Mouse (Mus musculus) embryo, embryonic 10.5 days (tissue): ENCODE measurements at regions not wholly inside any gene's neighbourhood (a gene's known extent, or its start where the extent isn't known, plus 50 kb on each side); places are given as distances from the start of the nearest gene placed in this dataset.

ENCODE experiments used
- DNase-seq: peaks from one replicate; pipeline ENCODE4 v3.0.0-alpha.2; 2015; ENCODE audit warnings: low spot score

DNA sequence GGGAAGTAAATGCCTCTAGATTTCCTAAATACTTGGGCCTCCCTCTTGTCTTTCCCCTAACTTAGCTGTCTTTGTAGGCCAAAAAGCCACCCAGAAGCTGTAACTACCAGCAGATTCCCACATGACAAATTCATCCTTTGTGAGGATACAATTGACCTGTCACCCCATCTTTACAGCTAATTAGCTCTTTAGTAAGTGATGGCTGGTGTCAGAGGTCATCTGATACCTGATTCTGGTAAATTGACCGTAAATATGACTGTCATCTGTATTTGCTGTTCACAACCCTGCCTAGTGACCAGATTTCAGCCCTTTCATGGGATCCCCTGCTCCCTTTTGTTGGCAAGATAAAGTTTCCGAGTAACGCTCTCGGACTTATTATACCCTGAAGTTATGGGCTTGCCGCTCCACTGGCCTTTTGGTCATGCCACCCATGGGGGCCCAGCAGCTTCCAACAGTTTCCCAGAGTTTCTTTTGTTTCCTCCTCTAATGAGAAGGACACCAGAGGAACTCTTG, 279.5 kb downstream of the Gpat3 start:
- DNase-seq, result peak; percentile 77

DNA sequence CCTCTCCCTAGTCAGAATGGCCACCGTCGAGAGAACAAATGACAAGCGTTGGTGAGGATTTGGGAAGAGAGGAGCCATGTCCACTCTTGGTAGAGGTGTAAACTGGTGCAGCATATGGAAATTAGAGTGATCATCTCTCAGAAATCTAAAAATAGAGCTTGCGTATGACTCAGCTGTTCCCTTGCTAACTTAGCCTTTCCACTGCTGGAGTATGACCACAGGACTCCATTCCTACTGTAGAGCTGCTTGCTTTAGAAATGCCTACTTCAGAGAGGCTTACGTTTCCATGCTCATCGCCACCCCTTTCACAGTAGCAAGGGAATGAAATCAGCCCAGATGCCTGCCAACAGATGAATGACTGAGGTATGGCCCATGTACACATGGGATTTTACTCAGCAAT, 277.4 kb downstream of the Gpat3 start:
- DNase-seq, result no peak

DNA sequence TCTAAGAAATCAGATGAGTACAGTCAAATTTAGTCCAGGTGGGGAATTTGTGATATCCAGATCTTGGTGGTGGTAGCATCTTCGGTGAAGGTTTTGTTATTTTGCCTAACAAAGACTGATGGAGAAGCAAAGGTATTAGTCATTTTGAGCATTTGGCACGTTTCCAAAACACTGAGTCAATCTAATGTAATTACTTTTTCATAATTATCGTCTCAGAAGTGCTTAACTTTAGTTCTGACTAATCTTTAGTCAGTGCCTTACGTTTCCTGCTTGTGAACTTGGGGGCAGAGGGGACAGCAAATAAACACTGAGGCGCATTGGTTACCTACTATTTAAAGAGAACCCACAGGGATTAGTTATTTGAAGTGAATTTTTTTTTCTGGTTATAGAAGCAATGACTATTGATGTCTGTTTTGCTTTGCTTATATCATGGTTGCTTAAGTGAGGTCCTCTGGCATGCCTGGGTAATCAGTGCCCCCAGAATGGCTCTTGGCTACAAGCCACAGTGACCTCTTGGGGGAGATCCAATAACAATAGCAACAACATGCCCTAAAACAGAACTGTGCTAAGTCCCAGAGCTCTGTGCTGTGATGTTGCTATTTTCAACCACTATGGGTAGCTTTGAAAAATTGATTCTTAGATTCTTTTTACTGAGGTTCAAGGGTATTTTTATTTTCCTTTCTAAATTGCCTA, 275.1 kb downstream of the Gpat3 start:
- no peak for DNase-seq

DNA sequence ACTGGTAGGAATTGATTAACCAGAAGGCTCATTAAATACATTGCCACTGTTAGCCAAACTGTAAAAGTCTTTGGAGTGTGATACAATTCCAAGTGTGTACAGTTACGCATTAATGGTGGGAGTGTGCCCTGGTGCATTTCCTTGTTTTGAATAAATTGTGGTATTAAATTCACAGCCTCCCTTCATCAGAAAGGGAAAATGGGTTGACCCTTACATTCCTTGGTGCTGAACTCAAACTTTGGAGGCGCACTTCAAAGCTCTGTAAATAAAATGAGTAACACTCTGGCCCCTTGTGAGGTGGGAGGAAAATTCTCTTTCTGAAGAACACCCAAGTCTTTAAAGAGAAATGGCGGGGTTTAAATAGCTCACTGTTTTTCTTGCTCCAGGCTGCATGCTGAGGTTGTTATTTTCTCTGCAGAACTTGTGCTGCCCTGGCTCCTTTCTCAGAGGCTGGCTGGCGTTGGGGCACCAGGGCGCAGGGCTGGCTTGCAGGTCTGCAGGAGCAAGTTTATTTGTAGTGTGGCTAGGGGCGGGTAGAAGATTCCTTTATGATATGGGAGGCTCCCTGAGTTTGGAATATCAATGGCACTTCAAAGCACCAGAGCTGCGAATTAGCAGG, 266.7 kb downstream of the Gpat3 start:
- DNase-seq, result peak; percentile 29

DNA sequence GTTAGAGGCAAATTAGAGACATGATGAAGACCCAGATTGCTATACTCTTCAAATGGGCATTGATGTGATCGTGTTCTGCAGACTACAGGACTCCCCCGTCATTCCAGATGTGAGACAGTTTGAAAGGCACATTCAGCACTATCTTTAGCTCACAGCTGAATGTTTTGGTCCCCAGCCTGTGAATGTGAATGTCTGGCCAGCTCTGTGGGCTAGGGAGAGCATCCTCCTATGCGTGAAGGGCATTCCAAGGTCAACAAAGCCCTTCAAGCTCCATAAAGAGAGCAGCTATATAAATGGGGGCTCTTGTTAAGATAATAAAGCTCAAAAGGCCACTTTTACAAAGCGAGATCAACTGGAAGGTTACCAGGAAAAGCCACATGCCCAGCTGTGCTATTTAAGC, 266.1 kb downstream of the Gpat3 start:
- no peak for DNase-seq

DNA sequence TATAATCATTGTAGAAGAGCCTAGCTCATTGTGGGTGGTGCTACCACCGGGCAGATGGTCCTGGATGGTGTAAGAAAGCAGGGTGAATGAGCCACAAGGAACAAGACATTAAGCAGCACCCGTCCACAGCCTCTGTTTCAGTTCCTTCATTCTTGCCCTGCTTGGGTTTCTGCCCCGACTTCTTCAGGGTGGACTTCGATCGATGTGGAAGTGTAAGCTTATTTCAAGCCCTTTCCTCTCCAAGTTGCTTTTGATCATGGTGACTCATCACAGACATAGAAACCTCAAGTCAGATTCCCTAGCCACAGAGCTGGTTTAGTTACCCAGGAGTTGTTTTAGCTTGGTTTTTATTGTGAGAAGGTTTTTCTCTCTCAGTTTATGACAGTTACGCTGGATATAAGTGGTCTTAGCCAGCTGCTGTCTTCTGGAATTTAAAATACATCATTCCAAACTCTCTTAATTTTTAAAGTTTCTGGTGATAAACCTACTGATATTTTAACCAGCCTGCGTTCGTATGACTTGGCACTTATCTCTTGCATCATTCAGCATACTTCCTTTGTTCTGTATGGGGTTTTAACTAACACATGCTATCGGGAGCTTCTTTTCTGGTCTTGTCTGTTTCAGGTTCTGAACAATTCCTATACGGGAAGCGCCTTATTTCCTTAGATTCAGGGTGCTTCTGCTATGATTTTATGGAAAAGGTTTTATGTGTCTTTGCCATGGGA, 255.6 kb downstream of the Gpat3 start:
- DNase-seq, result no peak

DNA sequence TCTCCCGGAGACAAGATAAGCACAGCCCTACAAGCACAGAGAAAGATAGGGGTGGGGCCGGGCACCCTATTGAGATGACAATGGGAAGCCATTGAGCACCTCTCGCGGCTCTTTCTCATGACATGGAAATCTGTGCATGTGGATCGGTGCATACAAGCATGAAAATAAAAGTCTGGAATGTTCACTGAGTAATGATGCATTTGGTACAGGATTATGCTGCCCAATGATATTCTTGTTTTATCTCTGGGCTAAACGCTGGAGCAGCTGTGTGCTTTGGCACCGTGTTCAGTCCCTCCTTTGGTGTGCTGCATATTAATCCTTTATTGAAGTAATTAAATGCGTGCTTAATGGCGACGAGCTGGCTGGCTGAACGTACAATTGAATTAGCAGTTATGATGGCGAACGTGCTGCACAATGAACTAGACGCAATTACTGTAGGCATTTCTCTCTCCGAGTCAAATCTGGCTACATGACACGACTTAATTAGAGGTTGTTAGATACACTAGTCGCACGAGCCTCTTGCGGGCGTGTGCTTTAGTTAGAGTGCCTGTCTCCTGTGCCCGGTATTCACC, 245.6 kb downstream of the Gpat3 start:
- DNase-seq, result no peak

DNA sequence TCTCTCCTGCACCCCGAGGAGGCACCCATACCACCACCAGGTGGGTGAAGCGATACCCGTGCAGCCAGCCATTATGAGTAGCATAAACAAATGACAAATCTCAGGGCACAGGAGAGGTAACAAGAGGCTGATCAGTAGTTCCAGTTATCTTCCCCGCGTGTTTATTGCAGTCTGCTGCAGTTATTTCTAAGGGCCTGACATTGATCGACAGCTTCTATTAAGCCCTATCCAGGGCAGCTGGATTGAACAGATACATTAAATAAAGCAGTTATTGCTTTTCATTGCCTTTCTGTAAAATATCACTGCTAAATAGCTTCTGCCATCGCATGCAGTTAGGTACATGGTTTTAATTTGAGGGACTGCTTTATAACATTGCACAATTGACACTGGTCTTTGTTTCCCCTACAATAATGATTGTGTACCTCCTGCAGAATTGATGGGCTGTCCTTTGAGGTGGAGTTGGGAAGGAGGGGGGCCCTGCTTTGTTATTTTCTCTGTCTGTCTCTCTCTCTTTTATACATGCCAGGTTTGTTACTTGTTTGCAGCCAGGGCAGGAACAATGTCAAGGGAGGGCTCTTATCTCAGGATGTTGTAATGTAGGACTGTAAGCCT, 245.0 kb downstream of the Gpat3 start:
- no peak for DNase-seq

DNA sequence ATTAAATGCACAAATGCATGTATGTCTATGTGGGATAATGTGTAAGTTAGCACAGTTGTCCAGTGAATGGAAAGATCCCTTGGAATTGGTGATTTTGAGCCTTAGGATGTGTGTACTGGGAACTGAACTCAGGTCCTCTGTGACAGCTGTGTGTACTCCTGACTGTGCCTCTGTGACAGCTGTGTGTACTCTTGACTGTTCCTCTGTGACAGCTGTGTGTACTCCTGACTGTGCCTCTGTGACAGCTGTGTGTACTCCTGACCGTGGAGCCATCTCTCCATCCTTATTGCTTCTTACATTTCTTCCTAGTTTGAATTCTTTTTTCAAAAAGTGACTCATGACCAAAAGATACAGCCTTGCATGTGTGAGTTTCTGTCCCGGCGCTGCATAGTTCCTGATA, 239.7 kb downstream of the Gpat3 start:
- no peak for DNase-seq

DNA sequence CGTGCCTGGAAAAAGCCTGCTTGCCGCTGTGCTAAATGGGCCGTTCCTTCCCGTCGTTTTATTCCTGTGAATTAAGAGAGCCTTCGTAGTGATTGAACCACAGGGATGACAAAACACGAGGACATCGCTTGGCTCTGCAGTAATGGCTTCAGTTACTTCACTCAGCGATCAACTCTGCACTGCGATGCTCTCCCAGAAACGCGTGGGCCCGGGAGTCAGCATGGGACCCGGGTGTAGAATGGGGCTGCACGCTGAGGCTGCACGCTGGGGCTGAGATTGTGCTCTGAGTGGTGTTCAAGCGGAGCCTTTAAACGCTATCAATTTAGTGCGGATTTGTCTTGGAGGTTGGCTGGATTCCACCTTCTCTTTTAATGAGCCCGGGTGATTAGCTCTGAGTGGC, 237.1 kb downstream of the Gpat3 start:
- no peak for DNase-seq

DNA sequence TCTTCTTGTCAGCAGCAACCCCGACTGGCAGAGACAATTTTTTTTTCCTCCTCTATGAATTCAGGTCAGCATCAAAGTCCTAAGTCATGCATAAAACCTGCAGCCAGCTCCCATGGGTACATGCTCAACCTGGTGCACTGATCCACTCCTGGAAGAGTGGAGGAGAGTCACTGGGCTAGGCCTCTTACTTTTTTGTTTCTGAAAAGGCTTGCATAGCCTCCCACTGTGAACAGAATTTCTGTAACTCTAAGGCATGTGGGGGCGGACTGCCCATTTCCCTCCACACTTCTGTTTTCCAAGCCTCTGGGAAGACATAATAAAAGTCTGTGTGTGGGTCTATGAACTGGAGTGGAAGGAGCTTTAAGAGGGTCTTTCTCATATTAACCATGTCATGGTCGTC, 218.8 kb downstream of the Gpat3 start:
- DNase-seq, result no peak

DNA sequence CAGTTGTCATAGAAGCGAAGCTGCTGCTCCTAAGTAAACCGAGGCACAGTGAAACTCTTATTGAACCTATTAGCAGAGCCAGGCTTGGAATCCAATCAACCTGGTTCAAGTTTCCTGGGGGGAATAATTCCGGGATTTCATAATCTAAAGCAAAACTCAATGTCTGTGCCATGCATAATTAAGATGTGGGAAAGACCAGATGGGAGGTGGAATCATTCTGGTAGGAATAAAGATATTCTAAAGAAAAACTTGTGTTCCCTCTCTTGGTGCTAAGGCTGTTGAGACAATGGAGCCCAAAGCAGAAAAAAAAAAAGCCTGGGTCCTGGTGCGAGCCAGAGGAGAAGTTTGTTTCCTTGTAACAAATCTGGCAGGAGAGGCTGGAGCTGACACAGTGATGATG, 217.7 kb downstream of the Gpat3 start:
- DNase-seq, result no peak

DNA sequence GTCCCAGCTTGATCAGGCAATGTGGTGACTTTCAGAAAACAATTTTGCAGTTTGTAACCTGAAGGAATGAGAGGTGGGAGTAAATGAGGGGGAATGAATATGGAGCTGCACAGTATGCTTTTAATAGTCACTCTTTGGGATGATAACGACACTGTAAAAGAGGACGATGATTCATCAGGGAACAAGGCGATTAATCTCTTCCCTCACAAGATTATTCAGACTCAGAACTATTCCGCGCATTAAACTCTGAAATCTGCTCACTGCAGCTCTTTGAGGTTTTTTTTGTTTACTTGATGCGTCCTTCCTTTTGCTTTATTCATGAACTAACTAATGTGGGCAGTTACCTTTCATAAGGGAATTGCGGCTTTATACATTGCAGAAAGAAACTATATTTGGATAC, 206.1 kb downstream of the Gpat3 start:
- DNase-seq, result no peak

DNA sequence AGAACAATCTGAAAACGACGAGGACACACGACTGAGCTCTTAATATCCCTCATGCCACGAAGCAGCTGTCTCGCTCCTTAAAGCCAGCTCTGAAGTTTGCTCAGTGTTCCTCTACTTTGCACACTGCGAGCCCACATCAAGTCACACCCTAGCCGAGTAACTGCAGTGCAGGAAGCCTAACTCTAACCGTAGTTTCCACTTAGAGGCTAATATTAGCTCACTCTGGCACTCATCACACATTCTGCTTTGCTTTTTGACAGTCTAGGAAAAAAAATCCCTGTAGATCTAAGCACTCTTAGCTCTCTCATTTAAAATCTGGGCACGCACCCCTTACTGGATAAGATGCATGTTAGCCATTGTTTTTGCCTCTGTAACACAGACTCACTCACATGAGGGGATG, 195.0 kb downstream of the Gpat3 start:
- no peak for DNase-seq

DNA sequence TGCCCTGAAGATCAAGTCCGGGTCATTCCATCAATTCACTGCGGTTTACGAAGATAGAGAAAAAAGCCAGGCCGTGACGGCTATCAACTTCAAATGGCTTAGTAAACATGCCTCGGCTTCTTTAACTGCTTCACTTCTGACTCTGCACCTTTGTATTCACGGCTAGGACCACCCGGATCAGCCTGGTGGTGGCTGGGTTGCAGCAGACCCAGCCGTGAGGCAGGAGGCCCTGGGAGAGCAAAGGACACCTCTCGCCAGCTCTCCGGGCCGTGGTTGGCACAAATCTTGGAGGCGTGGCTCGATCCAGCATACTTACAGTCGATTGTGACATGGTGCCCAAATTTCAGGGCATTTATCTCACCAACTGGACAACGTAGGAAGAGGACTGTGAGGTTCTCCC, 187.5 kb downstream of the Gpat3 start:
- DNase-seq, result no peak

DNA sequence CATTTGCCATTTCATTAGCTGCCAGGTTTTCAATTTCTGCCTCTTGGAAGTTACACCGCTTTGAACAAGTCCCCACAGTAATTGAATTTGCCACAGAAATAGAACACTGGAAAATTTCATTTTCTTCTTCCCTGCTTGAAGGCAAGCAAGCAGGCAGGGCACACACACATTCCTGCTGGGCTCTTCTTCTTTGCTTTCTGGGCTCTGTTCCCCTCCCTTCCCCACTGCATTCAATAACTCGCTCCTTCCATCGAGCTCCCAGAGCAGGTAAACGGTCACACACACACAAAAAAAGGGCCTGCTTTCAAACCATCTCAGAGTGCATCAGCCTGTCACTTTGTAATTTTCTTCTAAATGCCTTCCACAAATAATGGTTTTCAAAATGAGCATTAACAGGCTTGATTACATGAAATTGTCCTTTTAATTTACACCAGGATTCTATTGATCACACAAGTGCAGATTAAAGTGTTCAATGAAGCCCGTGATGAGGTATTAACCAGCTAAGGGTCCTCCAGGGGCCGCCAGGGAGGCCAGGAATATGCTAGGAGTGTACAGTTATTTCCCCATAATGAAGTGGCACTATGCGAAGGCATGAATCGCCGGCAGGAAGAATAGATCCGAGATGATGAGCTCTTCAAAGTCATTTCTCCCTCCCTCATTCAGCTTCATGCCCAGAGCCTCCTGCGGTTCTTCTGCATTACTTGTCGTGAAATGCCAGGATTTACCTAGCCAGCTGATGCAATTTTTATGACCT, 186.8 kb downstream of the Gpat3 start:
- no peak for DNase-seq

DNA sequence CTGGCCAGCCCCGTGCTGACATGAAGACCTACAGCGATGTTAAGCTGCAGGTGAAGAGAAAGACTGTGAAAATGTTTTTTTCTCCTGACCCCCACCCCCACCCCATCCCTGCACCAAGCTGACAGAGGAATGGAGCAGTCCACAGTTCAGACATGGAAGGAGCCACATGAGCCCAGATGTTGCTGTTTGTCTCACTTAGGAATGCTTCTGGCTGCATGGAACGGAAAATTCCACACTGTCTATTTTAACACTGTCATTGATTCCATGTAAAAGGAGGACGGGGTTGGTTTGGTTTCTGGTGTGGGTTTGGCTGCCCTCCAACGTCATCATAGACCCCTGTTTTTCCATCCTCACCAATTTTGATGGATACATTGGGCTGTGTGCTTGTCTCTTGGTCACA, 179.3 kb downstream of the Gpat3 start:
- DNase-seq, result no peak

DNA sequence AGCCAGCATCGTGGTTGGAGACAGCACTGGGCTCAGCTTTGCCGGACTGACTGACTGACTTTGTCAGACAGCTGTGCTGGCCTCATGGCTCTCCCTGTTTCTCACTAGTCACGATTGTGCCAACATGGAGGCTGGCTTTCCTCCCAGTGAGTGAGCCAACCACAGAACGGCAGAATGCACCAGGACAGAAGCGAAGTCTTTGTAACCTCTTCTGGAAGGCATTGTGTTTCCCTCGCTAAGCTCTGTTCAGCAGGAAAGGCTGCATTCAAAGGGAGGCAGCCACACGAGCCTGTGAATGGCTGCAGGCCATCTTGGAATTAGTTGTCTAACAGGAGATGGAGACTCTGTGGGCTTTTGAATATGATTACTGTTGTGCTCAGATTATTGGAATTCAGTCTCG, 178.3 kb downstream of the Gpat3 start:
- DNase-seq, result no peak

DNA sequence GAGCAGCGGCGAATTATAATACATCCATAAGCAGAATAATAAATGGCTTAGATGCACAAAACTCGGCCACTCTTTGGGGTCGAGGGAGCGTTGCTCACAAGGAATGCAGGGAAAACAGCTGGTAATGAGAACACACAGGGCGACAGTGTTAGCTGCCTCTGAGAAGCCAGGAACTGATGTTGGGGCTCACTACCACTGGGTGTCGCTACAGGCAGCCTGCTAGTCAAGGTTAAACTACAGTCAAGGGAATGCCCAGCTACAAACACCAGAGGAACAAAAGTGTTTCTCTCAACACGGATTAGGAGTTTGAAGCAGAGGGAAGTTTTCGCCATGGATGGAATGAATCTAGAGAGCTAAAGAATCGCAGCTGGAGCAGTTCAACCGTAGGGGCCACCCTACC, 175.3 kb downstream of the Gpat3 start:
- peak; percentile 93 for DNase-seq

DNA sequence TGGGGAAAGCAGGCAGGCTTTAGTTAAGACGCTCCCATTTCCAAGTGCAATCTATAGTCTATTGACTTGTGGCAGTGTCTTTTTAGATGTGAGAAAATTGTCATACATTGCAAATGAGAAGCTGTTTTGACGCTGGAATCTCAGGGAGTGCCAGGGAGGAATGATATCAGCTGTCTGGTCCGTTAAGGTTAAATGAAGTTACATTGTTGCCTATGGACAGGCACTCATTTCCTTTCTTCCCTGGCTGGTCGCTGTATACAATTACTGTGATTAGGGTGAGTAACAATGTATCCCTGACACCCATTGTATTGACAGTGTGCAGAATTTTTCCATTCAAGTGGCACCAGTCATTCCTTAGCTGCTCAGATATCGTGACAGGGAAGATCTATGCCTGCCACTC, 168.3 kb downstream of the Gpat3 start:
- no peak for DNase-seq

DNA sequence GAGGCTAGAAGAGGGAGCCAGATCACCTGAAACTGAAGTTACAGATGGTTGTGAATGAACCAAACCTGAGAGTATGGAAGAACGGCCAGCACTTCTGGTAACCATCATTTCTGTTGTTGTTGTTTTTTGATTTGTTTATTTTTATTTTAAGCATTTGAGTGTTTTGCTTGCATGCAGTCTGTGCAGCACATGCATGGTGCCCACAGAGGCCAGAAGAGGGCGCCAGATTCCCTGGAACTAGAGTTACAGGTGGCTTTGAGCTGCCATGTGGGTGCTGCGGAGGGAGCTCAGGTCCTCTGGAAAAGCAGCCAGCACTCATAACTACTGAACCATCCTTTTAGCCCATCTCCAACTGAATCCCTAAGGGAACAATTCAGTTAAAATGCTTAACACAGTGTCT, 159.7 kb downstream of the Gpat3 start:
- no peak for DNase-seq

DNA sequence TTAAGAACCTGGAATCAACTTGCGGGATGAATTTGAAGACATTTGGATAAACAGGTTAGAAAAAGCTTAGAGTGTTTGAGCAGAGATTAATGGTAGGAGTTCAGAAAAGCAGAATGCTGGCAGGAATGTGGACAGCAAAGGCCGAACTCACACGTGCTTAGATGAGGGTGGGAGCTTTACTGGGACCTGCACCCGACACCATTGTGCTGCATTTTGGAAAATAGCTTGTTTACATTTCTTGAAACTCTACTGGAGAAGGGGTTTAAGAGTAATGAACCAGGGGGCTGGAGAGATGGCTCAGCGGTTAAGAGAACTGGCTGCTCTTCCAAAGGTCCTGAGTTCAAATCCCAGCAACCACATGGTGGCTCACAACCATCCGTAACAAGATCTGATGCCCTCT, 154.9 kb downstream of the Gpat3 start:
- no peak for DNase-seq
